Mouse (Mus musculus) cerebral cortex, adult 2 months (tissue): ENCODE results near the gene Sufu.

Experiments
- WGBS: fragments of 180-500 bp; shearing (Covaris S2); methylation state at CpG from one replicate; pipeline ENCODE4 v1.1.7; 2018; 5-methylcytosine and 5-hydroxymethylcytosine counted together

Gene Sufu

DNA sequence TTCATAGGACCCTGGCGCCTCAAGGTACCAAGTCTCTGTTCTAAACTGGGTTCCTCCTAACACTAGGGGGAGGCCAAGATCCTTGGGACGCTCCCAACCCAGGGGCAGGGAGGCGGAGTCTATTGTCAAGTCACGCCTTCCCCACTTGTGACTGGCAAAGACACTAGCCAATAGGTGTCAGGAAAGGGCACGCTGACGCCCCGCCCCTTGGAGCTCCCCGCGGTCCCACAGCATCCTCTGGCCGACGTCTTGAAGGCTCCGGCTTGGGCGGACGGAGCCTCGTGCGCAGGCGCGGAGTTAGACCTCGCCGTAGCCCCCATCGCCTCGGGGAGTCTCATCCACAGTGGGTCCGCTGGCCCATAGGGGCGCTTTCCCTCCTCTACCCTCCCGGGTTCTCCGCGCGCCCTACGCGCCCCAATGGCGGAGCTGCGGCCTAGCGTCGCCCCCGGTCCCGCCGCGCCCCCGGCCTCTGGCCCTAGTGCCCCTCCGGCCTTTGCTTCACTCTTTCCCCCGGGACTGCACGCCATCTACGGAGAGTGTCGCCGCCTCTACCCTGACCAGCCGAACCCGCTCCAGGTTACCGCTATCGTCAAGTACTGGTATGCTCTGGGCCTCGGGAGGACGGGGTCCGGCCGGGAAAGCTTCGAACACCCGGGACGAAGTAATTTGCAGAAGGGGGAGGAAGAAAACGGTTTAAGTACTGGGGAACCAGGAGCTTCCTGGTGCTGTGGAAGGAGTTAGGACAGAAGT lies at the start of gene Sufu:
Sufu (plus strand) TSS at position 211 of the 750 bp plus-strand sequence.
- WGBS: under 1% methylated on average over 57 of the region's 57 CpGs

DNA sequence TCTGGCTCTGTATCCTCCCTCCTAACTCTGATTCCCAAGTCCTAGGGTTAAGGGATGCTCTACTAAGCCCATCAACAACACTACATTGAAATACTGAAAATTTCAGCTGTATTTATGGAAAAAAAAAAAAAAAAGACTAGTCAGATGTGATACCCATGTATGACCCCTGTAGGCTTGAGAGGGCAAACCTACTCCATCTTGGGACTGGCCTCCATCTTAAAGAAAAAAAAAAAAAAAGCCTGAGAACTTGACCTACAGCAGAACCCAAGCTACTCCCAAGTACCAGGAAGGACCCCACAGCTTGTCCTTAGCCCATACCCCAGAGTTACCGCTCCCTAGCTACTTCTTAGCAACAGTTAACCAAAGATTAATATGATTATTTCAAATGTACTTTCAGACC lies 49.5 kb upstream of the Sufu start:
- WGBS: 97% methylated on average over 1 of the region's 1 CpGs

DNA sequence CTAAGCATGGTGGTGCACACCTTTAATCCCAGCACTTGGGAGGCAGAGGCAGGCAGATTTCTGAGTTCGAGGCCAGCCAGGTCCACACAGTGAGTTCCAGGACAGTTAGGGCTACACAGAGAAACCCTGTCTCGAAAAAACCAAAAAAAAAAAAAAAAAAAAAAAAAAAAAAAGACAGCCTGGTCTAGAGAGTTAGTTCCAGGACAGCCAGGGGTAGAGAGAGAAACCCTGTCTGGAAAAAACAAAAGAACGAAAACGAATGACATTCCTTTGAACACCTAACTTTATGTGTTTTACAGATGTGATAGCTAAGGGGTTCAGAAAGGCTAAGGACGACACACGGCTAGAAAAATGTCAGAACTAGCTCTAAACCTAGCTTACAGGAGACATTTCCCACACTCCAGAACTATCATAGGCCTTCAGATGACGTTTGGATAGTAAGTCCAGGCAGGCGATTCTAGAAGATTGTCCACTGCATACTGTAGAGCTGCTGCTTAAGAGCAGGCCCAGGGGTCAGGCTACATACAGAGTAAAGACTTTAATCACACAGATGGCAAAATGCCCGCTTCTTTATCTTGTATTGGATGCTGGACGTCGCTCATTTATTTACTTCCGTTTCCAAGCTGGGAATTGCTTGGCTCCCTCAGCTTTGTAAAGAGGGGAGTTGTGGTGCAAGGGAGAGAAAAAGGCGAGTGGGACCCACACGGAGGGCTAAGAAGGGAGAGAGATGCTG lies 48.6 kb upstream of the Sufu start:
- 18% methylated on average over 14 of the region's 14 CpGs for WGBS

DNA sequence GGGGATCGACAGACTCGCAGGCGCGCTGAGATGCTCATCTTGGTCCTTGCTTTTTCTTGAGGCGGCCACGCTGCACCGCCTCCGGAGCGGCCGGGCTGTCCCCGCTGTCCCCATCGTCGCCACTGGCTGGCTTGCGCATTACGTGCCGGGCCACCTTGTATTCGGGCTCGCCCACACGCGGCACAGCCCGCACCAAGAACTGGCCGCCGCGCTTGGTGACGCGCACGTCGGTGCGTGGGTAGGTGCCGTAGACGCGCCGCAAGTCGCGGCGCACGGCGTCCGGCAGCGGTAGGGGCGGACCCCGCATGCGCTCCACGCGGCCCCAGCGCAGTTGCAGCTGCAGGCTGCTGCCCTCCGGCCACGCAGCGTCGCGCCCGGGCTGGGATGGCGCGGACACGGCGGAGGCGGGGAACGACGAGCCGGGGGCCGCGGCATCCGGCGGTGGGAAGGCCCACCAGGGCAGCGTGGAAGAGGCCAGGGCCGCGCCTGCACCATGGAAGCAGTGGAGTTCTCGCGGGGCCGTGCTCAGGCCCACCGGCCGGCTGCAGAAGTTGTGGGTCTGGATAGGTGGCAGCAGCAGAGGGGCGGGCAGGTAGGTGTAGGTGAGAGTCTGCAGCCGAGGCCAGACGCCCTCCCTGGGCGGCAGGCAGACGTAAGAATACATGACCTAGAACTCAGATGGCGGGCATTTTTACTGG lies 47.8 kb upstream of the Sufu start:
- WGBS: under 1% methylated on average over 78 of the region's 78 CpGs

DNA sequence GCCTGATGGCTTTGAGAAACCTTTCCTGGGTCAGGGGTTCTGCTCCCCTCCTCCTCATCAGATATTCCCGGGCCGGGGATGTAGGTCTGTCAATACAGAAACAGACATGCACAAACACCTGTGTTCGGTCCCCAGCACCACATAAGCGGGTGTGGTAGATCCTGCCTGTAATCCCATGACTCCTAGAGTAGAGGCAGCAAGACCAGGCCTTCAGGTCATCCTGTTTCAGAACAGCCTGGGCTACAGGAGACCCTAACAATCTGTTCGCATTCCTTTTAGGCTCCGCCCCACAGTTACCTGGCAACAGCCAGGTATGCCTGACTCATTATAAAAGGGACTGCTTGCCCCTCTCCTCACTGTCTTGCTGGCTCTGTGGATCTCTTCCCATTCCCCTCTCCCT lies 47.1 kb upstream of the Sufu start:
- 24% methylated on average over 6 of the region's 6 CpGs for WGBS

DNA sequence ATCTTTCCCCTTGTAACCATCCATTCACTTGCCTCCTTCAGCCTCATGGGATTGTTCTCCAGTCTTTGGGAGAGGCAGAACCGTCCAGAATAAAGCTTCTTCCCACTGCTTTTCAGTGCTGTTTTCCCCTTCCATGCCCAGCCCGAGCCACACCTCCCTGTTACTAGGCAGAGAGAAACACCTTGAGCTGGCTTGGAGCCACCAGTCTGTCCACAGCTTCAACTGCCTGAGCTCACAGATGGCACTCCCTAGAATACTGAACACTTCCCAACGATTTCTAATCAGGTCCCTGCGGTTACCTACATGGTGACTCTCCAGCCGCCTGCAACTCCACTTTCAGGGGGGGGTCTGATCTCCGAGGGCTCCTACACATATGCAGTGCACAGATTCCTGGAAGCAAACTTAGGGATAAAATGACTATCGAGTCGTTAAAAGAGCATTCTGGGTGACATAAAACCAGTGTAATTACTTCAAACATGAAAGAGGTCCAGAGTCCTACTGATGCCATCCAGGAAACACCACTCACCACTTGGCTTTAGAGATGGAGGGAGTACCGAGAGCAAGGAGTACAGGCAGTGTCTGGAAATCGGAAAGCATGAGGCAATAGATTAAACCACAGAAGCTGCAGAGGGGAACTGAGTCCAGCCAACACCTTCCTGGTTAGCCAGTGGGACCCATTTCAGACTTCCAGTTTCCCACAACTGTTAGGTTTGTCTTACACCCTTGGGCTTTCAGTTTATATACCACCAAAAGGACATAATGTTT lies 46.3 kb upstream of the Sufu start, which contains the start of gene 2310034G01Rik:
2310034G01Rik (minus strand) TSS at position 135 of the 765 bp plus-strand sequence.
- whole genome bisulfite sequencing: 49% methylated on average over 10 of the region's 10 CpGs

DNA sequence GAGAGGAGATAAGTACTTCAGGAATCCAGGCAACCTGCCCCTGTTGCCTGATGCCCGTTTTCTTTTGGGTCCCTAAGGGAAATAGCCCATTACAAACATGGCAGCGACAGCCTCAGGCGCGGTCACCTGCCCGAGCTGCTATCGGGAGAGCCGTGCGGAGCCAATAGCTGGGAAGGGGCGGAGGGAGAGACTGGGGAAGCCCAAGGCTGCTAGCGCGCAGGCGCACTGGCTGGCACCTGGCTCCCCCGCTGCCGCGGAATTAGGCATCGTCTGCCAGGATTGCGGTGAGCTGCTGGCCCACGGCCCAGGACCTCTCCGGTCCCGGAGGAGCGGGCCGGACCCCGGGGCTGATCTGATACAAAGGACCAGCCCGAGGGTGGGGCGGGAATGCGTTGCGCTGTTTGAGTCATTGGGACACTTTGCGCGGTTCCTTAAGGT lies 40.0 kb upstream of the Sufu start:
- WGBS: under 1% methylated on average over 29 of the region's 29 CpGs

DNA sequence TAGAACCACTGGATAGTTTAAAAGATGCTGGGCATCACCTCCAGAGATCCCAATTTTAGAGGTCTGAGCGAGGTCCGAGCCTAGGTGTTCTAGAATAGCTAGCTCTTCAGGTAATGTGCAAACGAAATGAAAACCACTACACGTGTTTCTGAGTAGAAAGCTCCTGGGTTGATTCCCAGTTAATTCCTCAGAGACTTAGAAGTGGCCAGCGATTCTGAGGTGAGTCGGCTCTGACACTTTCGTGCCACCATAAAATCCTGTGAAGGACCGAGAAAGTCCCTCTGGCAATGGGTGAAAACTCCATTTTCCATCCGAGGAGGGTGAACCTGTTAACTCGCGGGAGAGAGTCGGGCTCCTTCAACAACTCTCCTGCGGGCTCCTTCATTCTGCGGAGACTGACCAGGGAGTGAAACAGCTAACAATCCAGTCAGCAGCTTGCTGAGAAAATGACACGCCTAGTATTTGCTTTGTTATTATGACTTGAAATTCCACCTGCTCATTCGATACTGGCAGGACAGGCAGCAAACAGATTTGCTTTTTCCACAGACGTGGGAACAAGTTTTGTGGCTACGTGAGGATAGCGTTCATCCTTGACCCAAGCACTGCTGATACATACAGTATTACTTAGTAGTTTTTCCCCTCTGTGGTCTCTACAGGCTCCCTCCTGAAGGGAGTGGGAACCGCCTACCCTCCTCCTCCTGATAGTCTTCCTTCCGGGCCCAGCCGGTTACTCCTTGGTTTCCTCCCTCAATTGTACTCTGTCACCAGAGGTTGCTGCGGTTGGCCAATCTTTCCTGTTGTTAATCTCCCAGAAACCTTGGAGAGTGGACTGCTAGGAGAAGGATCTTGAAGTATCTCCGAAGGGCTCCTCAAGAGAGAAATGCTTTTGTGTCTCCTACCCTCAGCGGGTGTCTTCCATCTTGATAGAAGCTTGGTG lies 39.1 kb upstream of the Sufu start:
- whole genome bisulfite sequencing: 26% methylated on average over 25 of the region's 25 CpGs

DNA sequence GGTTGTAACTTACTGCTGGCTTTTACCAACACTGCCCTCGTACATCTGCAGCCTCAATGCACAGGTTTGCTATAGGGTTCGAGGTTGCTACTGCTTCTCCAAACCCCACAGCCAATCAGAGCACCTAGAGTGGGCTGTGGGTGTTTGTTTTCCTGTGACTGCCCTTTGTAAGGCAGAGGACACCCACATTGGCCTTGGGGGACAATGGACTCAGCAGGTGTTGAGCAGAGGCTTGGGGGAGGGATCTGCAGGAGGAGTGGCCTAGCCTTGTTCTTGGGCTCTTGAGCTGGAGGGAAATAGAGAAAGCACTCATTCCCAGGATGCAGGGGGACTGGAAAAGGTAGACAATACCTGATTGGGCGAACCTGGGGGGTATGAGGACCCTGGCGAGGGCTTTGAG lies 38.3 kb upstream of the Sufu start:
- 78% methylated on average over 4 of the region's 4 CpGs for WGBS

DNA sequence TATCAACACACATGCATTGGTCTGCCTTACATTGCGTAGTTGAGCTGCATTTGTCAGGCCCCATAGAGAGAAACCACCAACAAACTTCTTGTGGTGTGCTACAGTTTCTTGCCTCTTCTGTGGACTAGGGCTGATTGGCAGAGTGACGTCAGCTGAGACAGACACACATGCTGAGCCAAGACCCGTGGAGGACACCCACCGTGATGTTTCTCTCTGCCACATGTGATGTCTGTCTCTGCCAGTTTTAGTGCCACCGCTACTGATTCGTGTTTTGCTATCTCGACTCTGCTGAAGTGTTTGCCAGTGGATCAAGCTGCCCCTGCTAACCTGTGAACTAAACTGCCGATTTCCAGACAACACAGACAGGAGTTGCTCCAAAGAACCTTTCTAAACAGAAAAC lies 34.6 kb upstream of the Sufu start:
- 65% methylated on average over 8 of the region's 8 CpGs for WGBS

DNA sequence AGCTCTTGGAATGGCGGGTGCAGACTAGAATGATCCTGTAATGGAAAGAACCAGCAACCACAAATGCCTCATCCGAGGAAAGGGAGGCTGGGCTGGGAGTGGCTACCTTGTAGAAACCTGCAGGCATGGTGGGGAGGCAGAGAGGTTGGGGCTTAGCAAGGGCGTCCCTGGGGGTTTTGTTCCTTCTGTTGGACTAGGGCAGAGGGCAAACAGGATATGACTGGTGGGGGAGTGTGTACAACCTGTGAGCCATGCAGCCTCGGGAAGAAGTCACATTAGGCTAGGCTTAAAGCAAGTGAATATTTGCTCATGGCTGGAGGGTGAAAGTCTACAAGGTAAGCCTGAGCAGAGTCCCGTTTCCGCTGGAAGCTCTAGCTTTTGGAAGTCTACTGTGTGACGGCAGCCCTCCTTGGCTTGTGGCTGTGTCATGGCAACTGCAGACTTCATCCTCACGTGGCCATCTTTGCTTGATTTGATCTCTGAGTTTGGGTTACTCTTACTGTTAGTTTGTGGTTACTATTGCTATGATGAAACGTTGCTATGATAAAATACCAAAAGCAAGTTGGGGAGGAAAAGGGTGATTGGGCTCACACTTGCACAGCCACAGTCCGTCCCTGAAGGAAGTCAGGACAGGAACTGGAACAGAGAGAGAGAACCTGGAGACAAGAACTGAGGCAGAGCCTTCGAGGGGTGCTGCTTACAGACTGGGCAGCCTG lies 33.2 kb upstream of the Sufu start:
- WGBS: 84% methylated on average over 11 of the region's 11 CpGs

DNA sequence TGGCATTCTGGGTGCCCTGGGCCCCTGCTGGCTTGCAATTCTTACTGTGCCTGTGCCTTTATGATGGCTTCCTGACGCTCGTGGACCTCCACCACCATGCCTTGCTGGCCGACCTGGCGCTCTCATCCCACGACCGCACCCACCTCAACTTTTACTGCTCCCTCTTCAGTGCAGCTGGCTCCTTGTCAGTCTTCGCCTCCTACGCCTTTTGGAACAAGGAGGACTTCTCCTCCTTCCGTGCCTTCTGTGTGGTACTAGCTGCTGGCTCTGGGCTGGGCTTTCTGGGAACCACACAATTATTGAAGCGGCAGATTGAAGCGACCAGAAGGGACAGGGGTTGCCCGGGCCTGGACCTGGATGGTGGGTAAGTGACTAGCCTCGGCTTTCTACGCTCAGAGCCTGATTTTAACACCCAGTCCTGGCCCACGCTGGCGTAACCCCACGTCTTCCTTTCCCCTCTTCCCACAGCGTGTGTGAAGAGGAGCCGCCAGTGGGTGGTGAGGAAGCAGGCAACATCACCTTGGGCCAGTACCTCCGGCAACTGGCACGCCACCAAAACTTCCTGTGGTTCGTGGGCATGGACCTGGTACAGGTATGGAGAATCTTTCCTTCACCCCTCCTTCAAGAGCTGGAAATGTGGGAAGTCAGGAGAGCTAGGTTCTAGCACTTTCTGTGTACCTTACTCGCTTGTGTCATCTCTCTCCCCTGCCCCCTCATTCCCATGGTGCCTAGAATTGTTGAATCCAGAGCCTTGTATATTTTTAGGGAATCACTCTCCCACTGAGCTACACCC lies 28.7 kb upstream of the Sufu start:
- WGBS: 58% methylated on average over 23 of the region's 23 CpGs

DNA sequence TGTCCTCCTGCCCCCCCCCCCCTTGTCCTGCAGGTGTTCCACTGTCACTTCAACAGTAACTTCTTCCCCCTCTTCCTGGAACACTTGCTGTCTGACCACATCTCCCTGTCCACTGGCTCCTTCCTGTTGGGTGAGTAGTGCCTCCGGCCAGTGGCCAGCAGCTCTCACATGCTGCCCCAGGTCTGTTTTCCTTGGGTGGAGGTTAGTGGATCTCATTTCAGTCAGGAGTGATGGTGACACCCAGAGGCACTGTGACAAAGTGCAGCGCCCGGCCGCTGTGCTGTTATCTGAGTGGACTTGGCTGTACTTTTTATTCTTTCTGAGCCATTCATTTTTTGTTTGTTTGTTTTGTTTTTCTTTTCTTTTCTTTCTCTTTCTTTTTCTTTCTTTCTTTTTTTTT lies 27.5 kb upstream of the Sufu start:
- WGBS: 16% methylated on average over 4 of the region's 4 CpGs

DNA sequence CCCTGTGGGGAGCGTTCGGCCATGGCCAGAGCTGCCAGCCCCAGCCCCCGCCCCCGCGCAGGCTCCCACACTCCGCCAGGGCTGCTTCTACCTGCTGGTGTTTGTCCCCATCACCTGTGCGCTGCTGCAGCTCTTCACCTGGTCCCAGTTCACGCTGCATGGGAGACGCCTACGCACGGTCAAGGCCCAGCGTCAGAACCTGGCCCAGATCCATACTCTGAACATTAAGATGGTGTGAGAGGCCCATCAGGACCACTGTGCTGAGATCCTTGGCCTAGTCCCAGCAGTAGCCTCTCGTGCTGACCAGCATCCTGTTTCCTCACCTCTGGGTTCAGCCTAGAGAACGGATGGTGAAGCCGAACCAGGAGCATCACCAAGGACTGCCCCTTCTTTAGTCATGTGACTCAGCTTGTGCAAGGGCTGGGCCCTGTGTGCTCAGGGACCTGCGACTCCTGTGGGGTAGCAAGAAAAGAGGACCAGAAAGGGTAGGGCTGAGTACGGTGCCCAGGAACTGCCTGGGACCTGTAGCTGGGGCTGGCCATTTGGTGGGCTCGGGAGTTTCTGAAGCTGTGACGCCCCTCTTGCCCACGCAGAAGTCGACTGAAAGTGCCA lies 22.1 kb upstream of the Sufu start:
- WGBS: 43% methylated on average over 21 of the region's 21 CpGs

DNA sequence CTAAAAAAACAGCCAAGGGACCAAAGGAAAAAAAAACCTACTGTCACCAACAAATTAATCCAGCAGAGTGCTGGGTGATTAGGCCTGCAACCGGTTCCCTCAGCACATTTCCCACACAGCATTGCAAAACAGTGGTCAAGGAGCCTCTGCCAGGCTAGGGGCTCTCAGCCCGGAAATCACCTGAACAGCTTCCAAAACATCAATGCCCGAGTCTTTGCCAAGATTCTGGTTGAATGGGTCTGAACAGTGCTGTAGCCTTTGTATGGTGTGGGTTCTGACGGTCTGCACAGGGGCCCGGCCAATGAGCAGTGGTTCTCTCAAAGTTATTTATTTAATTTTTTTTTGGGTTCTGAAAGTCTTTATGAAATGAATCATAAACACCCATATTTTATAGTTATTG lies 21.2 kb upstream of the Sufu start:
- 23% methylated on average over 5 of the region's 5 CpGs for WGBS

DNA sequence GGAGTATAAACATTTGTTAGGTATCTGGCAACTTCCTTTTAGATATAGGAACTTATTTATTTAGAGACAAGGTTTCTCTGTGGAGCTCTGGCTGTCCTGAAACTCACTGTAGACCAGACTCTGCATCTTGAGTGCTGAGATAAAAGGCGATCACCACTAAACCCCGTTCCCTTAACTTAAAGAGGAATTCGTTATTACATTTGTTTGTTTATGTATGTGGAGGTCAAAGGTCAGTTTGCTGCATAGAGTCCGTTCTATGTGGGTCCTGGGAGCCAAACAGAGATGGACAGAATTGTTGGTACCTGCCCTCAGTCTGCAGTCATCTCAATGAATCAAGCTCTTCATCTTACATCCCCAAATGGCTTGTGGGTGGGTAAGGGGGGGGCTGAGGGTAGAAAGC lies 20.8 kb upstream of the Sufu start:
- 21% methylated on average over 4 of the region's 4 CpGs for WGBS

DNA sequence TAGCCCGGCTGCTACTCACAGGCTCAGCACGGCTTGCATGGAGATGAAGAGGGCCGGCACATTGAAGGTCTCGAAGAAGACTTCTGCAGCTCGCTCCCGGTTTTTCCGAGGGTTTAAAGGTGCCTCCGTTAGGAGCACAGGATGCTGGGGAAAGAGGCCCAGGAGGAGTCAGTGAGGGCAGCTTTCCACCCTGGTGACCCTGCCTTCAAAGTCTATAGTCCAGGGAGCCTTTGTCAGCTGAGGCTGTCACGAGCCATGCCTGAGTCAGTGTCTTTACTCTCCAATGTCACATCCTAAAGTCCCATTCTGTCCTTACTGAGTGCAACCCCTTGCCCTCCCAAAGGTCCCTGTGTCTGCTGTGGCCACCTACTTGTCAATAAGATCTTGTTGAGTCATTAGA lies 14.4 kb upstream of the Sufu start:
- WGBS: 91% methylated on average over 9 of the region's 9 CpGs

DNA sequence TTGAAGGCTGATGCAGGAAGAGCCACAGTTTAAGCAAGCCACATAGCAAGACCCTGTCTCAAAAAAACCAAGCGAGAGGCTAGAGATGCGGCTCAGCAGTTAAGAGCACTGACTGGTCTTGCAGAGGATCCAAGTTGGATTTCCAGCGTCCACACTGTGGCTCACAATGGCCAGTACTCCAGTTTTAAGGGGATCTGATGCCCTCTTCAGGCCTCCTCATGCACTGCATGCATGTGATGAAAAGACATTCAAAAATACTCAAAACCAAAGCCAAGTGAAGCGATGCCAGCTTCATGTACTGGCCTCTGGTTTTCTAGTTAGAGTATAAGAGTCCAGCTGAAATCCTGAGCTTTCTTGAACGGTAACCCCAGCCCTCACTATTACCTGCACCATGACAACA lies 6.8 kb upstream of the Sufu start:
- 75% methylated on average over 5 of the region's 5 CpGs for WGBS

DNA sequence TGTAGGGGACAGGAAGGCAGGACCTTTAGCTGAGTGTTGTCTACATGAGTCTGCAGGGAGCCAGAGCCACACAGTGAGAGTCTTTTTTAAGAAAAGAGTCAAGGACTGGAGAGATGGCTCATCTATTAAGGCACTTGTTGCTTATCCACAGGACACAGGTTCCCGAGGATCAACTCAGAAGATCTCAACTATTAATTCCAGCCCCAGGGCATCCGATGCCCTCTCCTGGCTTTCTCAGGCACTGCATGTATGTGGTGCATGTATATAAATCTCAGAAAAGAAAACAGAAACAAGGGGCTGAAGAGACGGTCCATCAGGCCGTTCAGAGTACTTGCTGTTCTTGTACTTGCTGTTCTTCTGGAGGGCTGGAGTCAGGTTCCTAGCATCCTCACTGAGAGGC lies 4.7 kb upstream of the Sufu start:
- WGBS: 20% methylated on average over 4 of the region's 4 CpGs
